Mouse (Mus musculus) heart, embryonic 16.5 days (tissue): ENCODE measurements around the gene Mfsd12. TPM values are rescaled to one million over a fixed set of nuclear protein-coding genes. Genes with fewer than 3 reads are reported as not detected.

Source experiments
- ATAC-seq: fragments of 200-750 bp; cut with Nextera tagmentation; replicated peaks from 2 replicates; pipeline ENCODE4 v1.8.0; 2017; ENCODE audit warnings: moderate number of reproducible peaks; ENCODE audit not compliant: insufficient read depth, low FRiP score; ENCODE audit errors: extremely low read depth
- H3K27ac ChIP-seq: fragments of 300-500 bp; sonication (generic); 2 replicates; pipeline ENCODE4 v1.5.1; 2014; ENCODE audit warnings: mild to moderate bottlenecking, low read length, control low read depth, moderate library complexity
- H3K27me3 ChIP-seq: fragments of 300-500 bp; sonication (generic); 2 replicates; pipeline ENCODE4 v1.6.1; 2014; ENCODE audit warnings: low read length, mixed read lengths; ENCODE audit not compliant: control insufficient read depth, insufficient read depth
- H3K36me3 ChIP-seq: fragments of 300-500 bp; sonication (generic); 2 replicates; pipeline ENCODE4 v1.6.1; 2014; ENCODE audit not compliant: control insufficient read depth, insufficient read depth
- H3K4me1 ChIP-seq: fragments of 300-500 bp; sonication (generic); 2 replicates; pipeline ENCODE4 v1.6.1; 2014; ENCODE audit warnings: low read length, mixed read lengths; ENCODE audit not compliant: control insufficient read depth, insufficient read depth
- H3K4me2 ChIP-seq: fragments of 300-500 bp; sonication (generic); 2 replicates; pipeline ENCODE4 v1.6.1; 2014; ENCODE audit warnings: low read depth, mild to moderate bottlenecking, control low read depth, low read length
- H3K4me3 ChIP-seq: fragments of 300-500 bp; sonication (generic); 2 replicates; pipeline ENCODE4 v1.5.1; 2014; ENCODE audit warnings: mild to moderate bottlenecking, control low read depth, low read length
- H3K9ac ChIP-seq: fragments of 300-500 bp; sonication (generic); 2 replicates; pipeline ENCODE4 v1.6.1; 2014; ENCODE audit warnings: low read length, control low read depth
- H3K9me3 ChIP-seq: fragments of 300-500 bp; sonication (generic); replicated peaks from 2 replicates; pipeline ENCODE4 v1.6.1; 2016; ENCODE audit warnings: low read length; ENCODE audit not compliant: control insufficient read depth
- WGBS: fragments of 180-500 bp; shearing (Covaris S2); extraction: QIAGEN DNeasy Blood & Tissue Kit; methylation state at CpG from one replicate; pipeline ENCODE4 v1.1.7; 2014; 5-methylcytosine and 5-hydroxymethylcytosine counted together
- polyA plus RNA-seq: library from polyadenylated mRNA; unstranded; fragments of >200 nt; fragmentation: Nextera tagmentation; extraction: Ambion mirVana; gene quantifications from 2 replicates; pipeline ENCODE4 v1.2.1, GENCODE M21; 2015

Gene Mfsd12
- polyA plus RNA-seq, 1 experiment from 2014 or later: 16.5 TPM

- ATAC-seq: no peak
- 0 out of 2 replicates have a peak overlapping the region, but pooled peaks have one; percentile 21 for H3K27ac ChIP-seq
- peaks cover 18% of the 10 kb centered on the region for H3K27me3 ChIP-seq
- H3K4me2 ChIP-seq: peak overlapping the region; percentile 54
- H3K4me1 ChIP-seq: peaks cover 31% of the 10 kb centered on the region
- H3K4me3 ChIP-seq: peak overlapping the region; percentile 13
- H3K9me3 ChIP-seq: no peaks in the 10 kb centered on the region
- H3K9ac ChIP-seq: peak overlapping the region; percentile 56
- peaks cover 11% of the 10 kb centered on the region; the same call in 1 of the 2 replicates for H3K36me3 ChIP-seq
- WGBS: 21% methylated on average over 54 of the region's 55 CpGs
Measured at GRCm38 (mm10) chr10:81346453-81347067, 10.7 kb upstream of the Mfsd12 start.

- WGBS: 9% methylated on average over 12 of the region's 12 CpGs
- H3K4me3 ChIP-seq: peak overlapping the region; percentile 83
- no peaks in the 10 kb centered on the region for H3K9me3 ChIP-seq
- H3K36me3 ChIP-seq: peaks cover 11% of the 10 kb centered on the region; the same call in 1 of the 2 replicates
- H3K27me3 ChIP-seq: no peaks in the 10 kb centered on the region
- peak overlapping the region; percentile 94 for H3K9ac ChIP-seq
- peak overlapping the region; percentile 89 for H3K27ac ChIP-seq
- H3K4me2 ChIP-seq: peak overlapping the region; percentile 79
- no peak for ATAC-seq
- H3K4me1 ChIP-seq: peaks cover 31% of the 10 kb centered on the region
Measured at GRCm38 (mm10) chr10:81349146-81349545, 8.1 kb upstream of the Mfsd12 start.

- no peak; the same call in 1 of the 2 replicates for ATAC-seq
- H3K9me3 ChIP-seq: no peaks in the 10 kb centered on the region
- peaks cover 31% of the 10 kb centered on the region for H3K4me1 ChIP-seq
Measured at GRCm38 (mm10) chr10:81349961-81350350, 7.3 kb upstream of the Mfsd12 start.

DNA sequence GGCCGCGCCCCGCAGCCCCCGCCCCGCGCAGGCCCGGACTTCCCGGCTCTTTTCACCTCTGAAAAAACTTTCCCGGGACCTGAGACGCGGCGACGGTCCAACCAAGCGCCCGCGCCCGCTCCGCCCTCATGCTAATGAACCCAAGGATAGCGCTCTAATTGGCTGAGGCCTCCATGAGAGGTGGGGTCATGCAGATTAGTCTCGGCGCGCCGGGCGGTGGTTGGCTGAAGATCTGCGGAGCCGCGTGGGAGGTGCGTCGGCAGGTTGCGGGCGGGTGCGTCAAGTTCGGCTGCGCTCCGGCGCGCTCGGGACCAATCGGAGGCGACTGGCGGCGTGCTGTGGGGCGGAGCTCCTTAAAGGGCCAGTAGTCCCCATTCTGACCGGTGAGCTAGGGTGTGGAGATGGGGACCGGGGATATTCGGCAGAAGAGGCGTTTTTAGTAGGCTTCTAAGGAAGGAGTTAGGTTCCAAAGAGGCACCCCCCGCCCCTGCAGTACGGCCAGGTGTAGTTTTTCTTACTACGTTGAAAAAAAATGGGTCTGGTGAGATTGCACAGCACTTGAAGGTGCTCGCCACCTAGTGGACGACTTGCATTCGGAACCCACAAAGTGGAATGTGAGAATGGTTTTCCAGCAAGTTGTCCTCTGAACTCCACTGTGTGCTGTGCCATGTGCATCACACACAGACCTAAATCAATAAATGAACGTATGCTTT, 6.8 kb upstream of the Mfsd12 start, which contains the start of gene Hmg20b:
Gene Hmg20b (minus strand): TSS at position 130 of the 713 bp plus-strand sequence.
- peak within 1 kb of the TSS; percentile 94 for H3K9ac ChIP-seq
- peak within 1 kb of the TSS; percentile 89 for H3K27ac ChIP-seq
- no peaks in the 10 kb centered on the region for H3K27me3 ChIP-seq
- ATAC-seq: peak; percentile 93
- peak within 1 kb of the TSS; percentile 79 for H3K4me2 ChIP-seq
- no peaks in the 10 kb centered on the region for H3K9me3 ChIP-seq
- H3K4me1 ChIP-seq: peaks cover 31% of the 10 kb centered on the region
- under 1% methylated on average over 54 of the region's 54 CpGs for WGBS
- peaks cover 11% of the 10 kb centered on the region; the same call in 1 of the 2 replicates for H3K36me3 ChIP-seq
- peak within 1 kb of the TSS; percentile 83 for H3K4me3 ChIP-seq

More at GRCm38 (mm10) chr10:81349961-81350350, 7.3 kb upstream of the Mfsd12 start:
- peak overlapping the region; percentile 94 for H3K9ac ChIP-seq
- H3K27ac ChIP-seq: peak overlapping the region; percentile 89
- no peaks in the 10 kb centered on the region for H3K27me3 ChIP-seq
- H3K36me3 ChIP-seq: peaks cover 11% of the 10 kb centered on the region; the same call in 1 of the 2 replicates
- under 1% methylated on average over 26 of the region's 29 CpGs for WGBS
- H3K4me2 ChIP-seq: peak overlapping the region; percentile 79
- H3K4me3 ChIP-seq: peak overlapping the region; percentile 83

- Histone ChIP-seq H3K9ac (no peak overlapping the region), H3K4me1 (peaks cover 28% of the 10 kb centered on the region), H3K27ac (peak overlapping the region; percentile 42; the same call in 1 of the 2 replicates), H3K4me3 (no peak overlapping the region), H3K4me2 (0 out of 2 replicates have a peak overlapping the region, but pooled peaks have one; percentile 15), H3K9me3 (no peaks in the 10 kb centered on the region), H3K36me3 (peaks cover 11% of the 10 kb centered on the region; the same call in 1 of the 2 replicates), H3K27me3 (no peaks in the 10 kb centered on the region)
- WGBS: 17% methylated on average over 9 of the region's 9 CpGs
- ATAC-seq: no peak
Measured at GRCm38 (mm10) chr10:81351678-81352291, 5.5 kb upstream of the Mfsd12 start.

- peaks cover 25% of the 10 kb centered on the region for H3K4me1 ChIP-seq
- ATAC-seq: no peak
- H3K27me3 ChIP-seq: no peaks in the 10 kb centered on the region
- no peak overlapping the region for H3K4me2 ChIP-seq
- H3K27ac ChIP-seq: no peak overlapping the region
- H3K9me3 ChIP-seq: no peaks in the 10 kb centered on the region
- WGBS: 66% methylated on average over 9 of the region's 9 CpGs
- peaks cover 2% of the 10 kb centered on the region; the same call in 1 of the 2 replicates for H3K36me3 ChIP-seq
- no peak overlapping the region for H3K4me3 ChIP-seq
- H3K9ac ChIP-seq: no peak overlapping the region
Measured at GRCm38 (mm10) chr10:81354738-81355477, 2.4 kb upstream of the Mfsd12 start.

DNA sequence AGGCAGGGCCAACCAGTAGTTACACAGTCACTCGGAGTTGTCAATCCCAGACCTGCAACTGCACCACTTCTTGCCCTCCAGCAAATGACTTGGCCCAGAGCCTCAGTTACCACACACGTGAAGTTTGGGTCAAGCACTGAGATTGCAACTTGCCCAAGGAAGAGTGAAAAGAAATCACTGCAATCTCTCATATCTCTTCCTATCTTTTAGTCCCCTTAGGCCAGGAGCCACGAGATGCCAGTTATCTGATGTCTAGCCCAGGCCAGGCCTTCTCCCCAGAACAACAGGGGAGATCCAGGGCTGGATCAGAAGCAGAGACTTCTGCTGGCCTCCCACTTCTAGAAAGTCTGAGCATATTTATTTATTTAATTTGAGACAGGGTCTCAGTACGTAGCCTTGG, 1.8 kb upstream of the Mfsd12 start:
- H3K9me3 ChIP-seq: no peaks in the 10 kb centered on the region
- H3K4me3 ChIP-seq: no peak overlapping the region
- 74% methylated on average over 4 of the region's 4 CpGs for WGBS
- H3K4me2 ChIP-seq: no peak overlapping the region
- H3K27ac ChIP-seq: no peak overlapping the region; the same call in 1 of the 2 replicates
- peaks cover 6% of the 10 kb centered on the region; the same call in 1 of the 2 replicates for H3K36me3 ChIP-seq
- ATAC-seq: no peak
- no peaks in the 10 kb centered on the region for H3K27me3 ChIP-seq
- peaks cover 25% of the 10 kb centered on the region for H3K4me1 ChIP-seq
- H3K9ac ChIP-seq: no peak overlapping the region

- Histone ChIP-seq H3K9ac (peak overlapping the region; percentile 62), H3K9me3 (no peaks in the 10 kb centered on the region), H3K4me1 (peaks cover 22% of the 10 kb centered on the region), H3K27ac (peak overlapping the region; percentile 52), H3K27me3 (no peaks in the 10 kb centered on the region), H3K36me3 (peaks cover 9% of the 10 kb centered on the region; the same call in 1 of the 2 replicates), H3K4me3 (peak overlapping the region; percentile 63), H3K4me2 (peak overlapping the region; percentile 83)
- no peak for ATAC-seq
- 57% methylated on average over 12 of the region's 12 CpGs for WGBS
Measured at GRCm38 (mm10) chr10:81356352-81356990, 820 bp upstream of the Mfsd12 start.
